Mouse (Mus musculus): ENCODE measurements around the gene Nipbl. TPM values are rescaled to one million over a fixed set of nuclear protein-coding genes. Genes with fewer than 3 reads are reported as not detected.
A peak's percentile ranks its signal among the peaks of the same experiment; 100 is the strongest.
"Not testable (repeated sequence)": the region's sequence is repeated elsewhere in the genome, so short reads cannot be mapped to it uniquely, and the experiment has no call there.

The Nipbl gene
- polyA plus RNA-seq, 1 experiment from 2014 or later, result 15.6 TPM

GRCm38 (mm10) chr15:8456223-8456622, 12.0 kb upstream of the Nipbl start:
- not testable (repeated sequence) for H3K4me2 ChIP-seq (ENCODE audit: low read length); H3K4me3 ChIP-seq (ENCODE audit: control insufficient read depth in 1 of 2, insufficient read depth in 1 of 2, low read depth in 1 of 2, low read length in 2 of 2); H3K27ac ChIP-seq (replicated peaks in 1 of 2; ENCODE audit: control insufficient read depth in 1 of 2, insufficient read depth in 1 of 2, low read depth in 2 of 2, low read length in 2 of 2); H3K27me3 ChIP-seq (ENCODE audit: control insufficient read depth, insufficient read depth, low read length); H3K36me3 ChIP-seq (ENCODE audit: control insufficient read depth, insufficient read depth, low read length); H3K9ac ChIP-seq (ENCODE audit: low read length); H3K9me3 ChIP-seq (ENCODE audit: control insufficient read depth, low read length); ATAC-seq (ENCODE audit: insufficient number of reproducible peaks, insufficient read depth, low FRiP score, low read depth); H3K4me1 ChIP-seq (ENCODE audit: control insufficient read depth in 2 of 2, insufficient read depth in 2 of 2, low read length in 2 of 2)
- WGBS, result 81% methylated on average over 2 of the region's 2 CpGs

- ATAC-seq (ENCODE audit: insufficient number of reproducible peaks, insufficient read depth, low FRiP score, low read depth), result no peak
- H3K4me3 ChIP-seq (ENCODE audit: control insufficient read depth in 1 of 2, insufficient read depth in 1 of 2, low read depth in 1 of 2, low read length in 2 of 2), result no peak overlapping the region
Observed at GRCm38 (mm10) chr15:8455486-8455885, 11.2 kb upstream of the Nipbl start.

GRCm38 (mm10) chr15:8451071-8451470, 6.8 kb upstream of the Nipbl start:
- no peak overlapping the region for H3K4me3 ChIP-seq (ENCODE audit: control insufficient read depth in 1 of 2, insufficient read depth in 1 of 2, low read depth in 1 of 2, low read length in 2 of 2)
- no peaks in the 10 kb centered on the region for H3K36me3 ChIP-seq (ENCODE audit: control insufficient read depth, insufficient read depth, low read length)
- no peak overlapping the region for H3K27ac ChIP-seq (replicated peaks in 1 of 2; ENCODE audit: control insufficient read depth in 1 of 2, insufficient read depth in 1 of 2, low read depth in 2 of 2, low read length in 2 of 2)
- H3K9me3 ChIP-seq (ENCODE audit: control insufficient read depth, low read length), result no peaks in the 10 kb centered on the region
- H3K9ac ChIP-seq (ENCODE audit: low read length), result no peak overlapping the region
- no peaks in the 10 kb centered on the region for H3K27me3 ChIP-seq (ENCODE audit: control insufficient read depth, insufficient read depth, low read length)
- peaks cover 0 to 16% of the 10 kb centered on the region in 2 experiments; a peak in 3 of 4 replicates for H3K4me1 ChIP-seq (ENCODE audit: control insufficient read depth in 2 of 2, insufficient read depth in 2 of 2, low read length in 2 of 2)
- no peak for ATAC-seq (ENCODE audit: insufficient number of reproducible peaks, insufficient read depth, low FRiP score, low read depth)
- no peak overlapping the region for H3K4me2 ChIP-seq (ENCODE audit: low read length)
- WGBS, result 34% methylated on average over 3 of the region's 3 CpGs

More at GRCm38 (mm10) chr15:8455486-8455885, 11.2 kb upstream of the Nipbl start:
- Histone ChIP-seq H3K27me3 (ENCODE audit: control insufficient read depth, insufficient read depth, low read length) (no peaks in the 10 kb centered on the region), H3K9me3 (ENCODE audit: control insufficient read depth, low read length) (no peaks in the 10 kb centered on the region), H3K4me2 (ENCODE audit: low read length) (no peak overlapping the region), H3K4me1 (ENCODE audit: control insufficient read depth in 2 of 2, insufficient read depth in 2 of 2, low read length in 2 of 2) (no peaks in the 10 kb centered on the region), H3K36me3 (ENCODE audit: control insufficient read depth, insufficient read depth, low read length) (no peaks in the 10 kb centered on the region), H3K9ac (ENCODE audit: low read length) (no peak overlapping the region), H3K27ac (replicated peaks in 1 of 2; ENCODE audit: control insufficient read depth in 1 of 2, insufficient read depth in 1 of 2, low read depth in 2 of 2, low read length in 2 of 2) (no peak overlapping the region)
- WGBS, result 83% methylated on average over 2 of the region's 2 CpGs

GRCm38 (mm10) chr15:8447193-8447767, 3.0 kb upstream of the Nipbl start:
- H3K36me3 ChIP-seq (ENCODE audit: control insufficient read depth, insufficient read depth, low read length), result no peaks in the 10 kb centered on the region
- H3K9me3 ChIP-seq (ENCODE audit: control insufficient read depth, low read length), result no peaks in the 10 kb centered on the region
- peak overlapping the region; percentile 90 for H3K4me2 ChIP-seq (ENCODE audit: low read length)
- no peak overlapping the region for H3K27ac ChIP-seq (replicated peaks in 1 of 2; ENCODE audit: control insufficient read depth in 1 of 2, insufficient read depth in 1 of 2, low read depth in 2 of 2, low read length in 2 of 2)
- H3K4me1 ChIP-seq (ENCODE audit: control insufficient read depth in 2 of 2, insufficient read depth in 2 of 2, low read length in 2 of 2), result peaks cover 0 to 16% of the 10 kb centered on the region in 2 experiments; a peak in 3 of 4 replicates
- no peaks in the 10 kb centered on the region for H3K27me3 ChIP-seq (ENCODE audit: control insufficient read depth, insufficient read depth, low read length)
- peak overlapping the region in 1 of 2 experiments; percentile 65; a peak in 1 of 4 replicates for H3K4me3 ChIP-seq (ENCODE audit: control insufficient read depth in 1 of 2, insufficient read depth in 1 of 2, low read depth in 1 of 2, low read length in 2 of 2)
- WGBS, result 71% methylated on average over 8 of the region's 8 CpGs
- H3K9ac ChIP-seq (ENCODE audit: low read length), result no peak overlapping the region; the same call in none of the 2 replicates
- no peak for ATAC-seq (ENCODE audit: insufficient number of reproducible peaks, insufficient read depth, low FRiP score, low read depth)

GRCm38 (mm10) chr15:8446435-8446834, 2.2 kb upstream of the Nipbl start:
- ATAC-seq (ENCODE audit: insufficient number of reproducible peaks, insufficient read depth, low FRiP score, low read depth), result no peak
- no peaks in the 10 kb centered on the region for H3K27me3 ChIP-seq (ENCODE audit: control insufficient read depth, insufficient read depth, low read length)
- peak overlapping the region; percentile 82 to 99 for H3K27ac ChIP-seq (replicated peaks in 1 of 2; ENCODE audit: control insufficient read depth in 1 of 2, insufficient read depth in 1 of 2, low read depth in 2 of 2, low read length in 2 of 2)
- peak overlapping the region; percentile 90 for H3K4me2 ChIP-seq (ENCODE audit: low read length)
- WGBS, result 5% methylated on average over 6 of the region's 6 CpGs
- H3K9me3 ChIP-seq (ENCODE audit: control insufficient read depth, low read length), result no peaks in the 10 kb centered on the region
- H3K4me1 ChIP-seq (ENCODE audit: control insufficient read depth in 2 of 2, insufficient read depth in 2 of 2, low read length in 2 of 2), result peaks cover 0 to 16% of the 10 kb centered on the region in 2 experiments; a peak in 3 of 4 replicates
- peak overlapping the region; percentile 65 to 97 for H3K4me3 ChIP-seq (ENCODE audit: control insufficient read depth in 1 of 2, insufficient read depth in 1 of 2, low read depth in 1 of 2, low read length in 2 of 2)
- no peaks in the 10 kb centered on the region for H3K36me3 ChIP-seq (ENCODE audit: control insufficient read depth, insufficient read depth, low read length)
- peak overlapping the region; percentile 99 for H3K9ac ChIP-seq (ENCODE audit: low read length)

GRCm38 (mm10) chr15:8445951-8446419, 1.7 kb upstream of the Nipbl start:
- peak overlapping the region; percentile 65 to 97 for H3K4me3 ChIP-seq (ENCODE audit: control insufficient read depth in 1 of 2, insufficient read depth in 1 of 2, low read depth in 1 of 2, low read length in 2 of 2)
- H3K9me3 ChIP-seq (ENCODE audit: control insufficient read depth, low read length), result no peaks in the 10 kb centered on the region
- peaks cover 0 to 16% of the 10 kb centered on the region in 2 experiments; a peak in 3 of 4 replicates for H3K4me1 ChIP-seq (ENCODE audit: control insufficient read depth in 2 of 2, insufficient read depth in 2 of 2, low read length in 2 of 2)
- peak overlapping the region; percentile 82 to 99 for H3K27ac ChIP-seq (replicated peaks in 1 of 2; ENCODE audit: control insufficient read depth in 1 of 2, insufficient read depth in 1 of 2, low read depth in 2 of 2, low read length in 2 of 2)
- H3K4me2 ChIP-seq (ENCODE audit: low read length), result peak overlapping the region; percentile 90
- peak overlapping the region; percentile 99 for H3K9ac ChIP-seq (ENCODE audit: low read length)
- ATAC-seq (ENCODE audit: insufficient number of reproducible peaks, insufficient read depth, low FRiP score, low read depth), result no peak
- H3K36me3 ChIP-seq (ENCODE audit: control insufficient read depth, insufficient read depth, low read length), result no peaks in the 10 kb centered on the region
- WGBS, result 0% methylated on average over 19 of the region's 19 CpGs
- H3K27me3 ChIP-seq (ENCODE audit: control insufficient read depth, insufficient read depth, low read length), result no peaks in the 10 kb centered on the region

- under 1% methylated on average over 55 of the region's 57 CpGs for WGBS
- H3K9me3 ChIP-seq (ENCODE audit: control insufficient read depth, low read length), result no peaks in the 10 kb centered on the region
- ATAC-seq (ENCODE audit: insufficient number of reproducible peaks, insufficient read depth, low FRiP score, low read depth), result peak; percentile 60; the same call in 1 of the 2 replicates
- H3K9ac ChIP-seq (ENCODE audit: low read length), result peak overlapping the region; percentile 99
- no peaks in the 10 kb centered on the region for H3K36me3 ChIP-seq (ENCODE audit: control insufficient read depth, insufficient read depth, low read length)
- peak overlapping the region; percentile 90 for H3K4me2 ChIP-seq (ENCODE audit: low read length)
- H3K4me1 ChIP-seq (ENCODE audit: control insufficient read depth in 2 of 2, insufficient read depth in 2 of 2, low read length in 2 of 2), result peaks cover 0 to 16% of the 10 kb centered on the region in 2 experiments; a peak in 3 of 4 replicates
- H3K27ac ChIP-seq (replicated peaks in 1 of 2; ENCODE audit: control insufficient read depth in 1 of 2, insufficient read depth in 1 of 2, low read depth in 2 of 2, low read length in 2 of 2), result peak overlapping the region; percentile 93 to 99
- no peaks in the 10 kb centered on the region for H3K27me3 ChIP-seq (ENCODE audit: control insufficient read depth, insufficient read depth, low read length)
- peak overlapping the region; percentile 65 to 97 for H3K4me3 ChIP-seq (ENCODE audit: control insufficient read depth in 1 of 2, insufficient read depth in 1 of 2, low read depth in 1 of 2, low read length in 2 of 2)
Observed at GRCm38 (mm10) chr15:8444890-8445597, 781 bp upstream of the Nipbl start.

All from heart, embryonic 14.5 days (tissue).